Comparison of ENCODE assay signal across 19 mouse cellular contexts in the genomic region with DNA sequence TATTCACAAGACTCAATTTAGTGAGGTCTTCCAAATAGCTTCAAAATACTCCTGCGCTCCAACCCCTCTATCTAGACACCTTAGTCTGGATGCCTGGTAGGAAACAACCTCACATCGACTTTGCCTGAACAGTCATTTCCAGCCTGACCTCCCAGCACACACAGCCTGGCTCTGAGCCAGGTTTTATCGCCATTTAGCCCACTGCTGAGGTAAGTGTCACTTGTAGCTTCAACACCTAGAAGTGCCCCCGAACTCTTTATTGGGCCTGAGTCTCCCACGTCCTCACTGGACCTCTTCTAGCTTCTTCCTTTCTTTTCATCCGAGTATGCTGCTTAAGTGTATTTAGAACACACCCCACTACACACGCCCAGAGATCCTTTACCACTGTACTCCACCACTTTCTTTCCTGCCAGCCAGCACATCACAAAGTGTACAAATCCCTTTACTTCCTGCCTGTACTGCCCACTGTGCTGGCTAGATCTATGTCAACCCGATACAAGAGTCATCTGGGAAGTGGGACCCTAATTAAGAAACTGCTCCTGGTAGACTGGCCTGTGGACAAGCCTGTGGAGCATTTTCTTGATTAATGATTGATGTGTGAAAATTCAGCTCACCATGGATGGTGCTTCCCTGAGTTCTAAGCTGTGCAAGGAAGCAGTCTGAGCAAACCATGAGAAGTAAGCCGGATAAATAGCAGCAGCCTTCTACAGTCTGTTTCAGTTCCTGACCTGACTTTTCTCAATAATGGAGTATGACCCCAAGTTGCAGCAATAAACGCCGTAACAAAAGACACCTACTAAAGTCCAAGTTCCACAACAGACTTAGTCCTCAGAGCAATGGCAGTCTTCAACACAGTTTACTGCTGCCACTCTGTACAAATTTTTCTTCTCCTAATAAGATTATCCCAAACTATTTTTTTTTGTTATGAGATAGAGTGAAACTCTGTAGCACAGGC. TPM values are rescaled to one million over a fixed set of nuclear protein-coding genes. Genes with fewer than 3 reads are reported as not detected.
DNase-seq lines count a peak whose midpoint lies in the region; ATAC-seq and TF ChIP-seq lines count a peak whose summit lies in the region.
"Had no signal": no experiment of that assay in that cellular context is flagged by ENCODE, and none has a peak within 500 bp of the region (broad histone marks: within the 10 kb centered on the region; RNA-seq: fewer than 3 reads in every experiment).

No protein-coding gene starts in this region.

- no peaks in the 10 kb centered on the region for H3K9me3 ChIP-seq in heart, embryonic 12.5 days (replicated peaks)
- no peaks in the 10 kb centered on the region for H3K9me3 ChIP-seq in kidney, embryonic 14.5 days (ENCODE audit: control insufficient read depth, low read length)
- no peaks in the 10 kb centered on the region for H3K9me3 ChIP-seq in heart, postnatal 0 days (replicated peaks; ENCODE audit: control insufficient read depth, low read length)
- no peaks in the 10 kb centered on the region for H3K9me3 ChIP-seq in intestine, embryonic 16.5 days (ENCODE audit: control insufficient read depth, low read length)
- no peaks in the 10 kb centered on the region for H3K9me3 ChIP-seq in stomach, postnatal 0 days (ENCODE audit: control insufficient read depth, low read length)
- H3K9me3 ChIP-seq: forebrain, embryonic 15.5 days; limb, embryonic 10.5 days; megakaryocyte, embryonic 14.5 days; neural tube, embryonic 15.5 days had no signal

- WGBS in heart, embryonic 12.5 days, result 45% methylated on average over 11 of the region's 11 CpGs
- WGBS in kidney, embryonic 14.5 days, result 72% methylated on average over 11 of the region's 11 CpGs
- 37% methylated on average over 11 of the region's 11 CpGs for WGBS in heart, postnatal 0 days
- WGBS in intestine, embryonic 16.5 days, result 60% methylated on average over 11 of the region's 11 CpGs
- 68% methylated on average over 11 of the region's 11 CpGs for WGBS in stomach, postnatal 0 days

- H3K9ac ChIP-seq in heart, embryonic 12.5 days, result no peak overlapping the region
- H3K9ac ChIP-seq in kidney, embryonic 14.5 days (ENCODE audit: low read depth, low read length), result no peak overlapping the region
- no peak overlapping the region for H3K9ac ChIP-seq in heart, postnatal 0 days (replicated peaks; ENCODE audit: low read depth, low read length)
- no peak overlapping the region for H3K9ac ChIP-seq in intestine, embryonic 16.5 days (ENCODE audit: low read depth, low read length)
- no peak overlapping the region for H3K9ac ChIP-seq in stomach, postnatal 0 days (ENCODE audit: low read length)
- H3K9ac ChIP-seq: forebrain, embryonic 15.5 days; liver, embryonic 14.5 days; neural tube, embryonic 15.5 days had no signal

- peaks cover 3% of the 10 kb centered on the region; the same call in 1 of the 2 replicates for H3K36me3 ChIP-seq in heart, embryonic 12.5 days
- H3K36me3 ChIP-seq in kidney, embryonic 14.5 days (ENCODE audit: control insufficient read depth, insufficient read depth, low read length), result no peaks in the 10 kb centered on the region; the same call in 1 of the 2 replicates
- H3K36me3 ChIP-seq in heart, postnatal 0 days (replicated peaks; ENCODE audit: control insufficient read depth, insufficient read depth, low read length), result 0 out of 2 replicates have a peak, but pooled peaks cover 4% of the 10 kb centered on the region
- no peaks in the 10 kb centered on the region for H3K36me3 ChIP-seq in intestine, embryonic 16.5 days (ENCODE audit: control insufficient read depth, insufficient read depth, low read length)
- no peaks in the 10 kb centered on the region; the same call in 1 of the 2 replicates for H3K36me3 ChIP-seq in stomach, postnatal 0 days (ENCODE audit: control insufficient read depth, insufficient read depth, low read length)
- H3K36me3 ChIP-seq: forebrain, embryonic 15.5 days; neural tube, embryonic 15.5 days had no signal

- peak; percentile 51; the same call in 1 of the 2 replicates for ATAC-seq in heart, embryonic 12.5 days (ENCODE audit: insufficient number of reproducible peaks, low FRiP score)
- no peak for ATAC-seq in kidney, embryonic 14.5 days (ENCODE audit: low FRiP score, low TSS enrichment)
- ATAC-seq in heart, postnatal 0 days (ENCODE audit: insufficient read depth, low read depth), result peak; percentile 74
- ATAC-seq in intestine, embryonic 16.5 days, result peak; percentile 89
- ATAC-seq in stomach, postnatal 0 days (ENCODE audit: low FRiP score, low TSS enrichment), result no peak
- ATAC-seq: forebrain, embryonic 15.5 days; midbrain, embryonic 16.5 days had no signal

- no peak overlapping the region for H3K27ac ChIP-seq in heart, embryonic 12.5 days (ENCODE audit: poor library complexity, severe bottlenecking)
- no peak overlapping the region for H3K27ac ChIP-seq in kidney, embryonic 14.5 days (ENCODE audit: low read depth, low read length)
- no peak overlapping the region for H3K27ac ChIP-seq in heart, postnatal 0 days (ENCODE audit: low read depth)
- peak overlapping the region; percentile 40 for H3K27ac ChIP-seq in intestine, embryonic 16.5 days (ENCODE audit: low read length)
- H3K27ac ChIP-seq in stomach, postnatal 0 days (replicated peaks), result no peak overlapping the region
- H3K27ac ChIP-seq: forebrain, embryonic 15.5 days; limb, embryonic 10.5 days; liver, embryonic 14.5 days; neural tube, embryonic 15.5 days had no signal

- DNase-seq in heart, postnatal 36 days, result no peak
- peak; percentile 14 for DNase-seq in kidney, postnatal 14 days
- DNase-seq in heart, postnatal 0 days (ENCODE audit: low spot score), result peak; percentile 60
- no peak for DNase-seq in left cerebral cortex, adult 18-20 months (ENCODE audit: low spot score in 2 of 2)
- DNase-seq in stomach, postnatal 0 days (ENCODE audit: low spot score), result no peak
- DNase-seq: gastrocnemius, postnatal 14 days; layer of hippocampus, adult 9-11 months; lung, postnatal 14 days; thymus, adult 18-20 months; thymus, postnatal 4 days had no signal

- no peak overlapping the region for H3K4me3 ChIP-seq in heart, embryonic 12.5 days
- no peak overlapping the region for H3K4me3 ChIP-seq in kidney, embryonic 14.5 days (ENCODE audit: low read length)
- H3K4me3 ChIP-seq in heart, postnatal 0 days (ENCODE audit: low read depth, low read length), result no peak overlapping the region
- H3K4me3 ChIP-seq in intestine, embryonic 16.5 days (ENCODE audit: low read length), result no peak overlapping the region
- H3K4me3 ChIP-seq in stomach, postnatal 0 days (ENCODE audit: low read depth, low read length), result no peak overlapping the region
- H3K4me3 ChIP-seq: forebrain, embryonic 15.5 days; limb, embryonic 10.5 days; megakaryocyte, embryonic 14.5 days; neural tube, embryonic 15.5 days had no signal

- intact Hi-C loops in heart, postnatal 36 days (cut with DNase I), result no loop called here

- no peak for TF ChIP-seq CTCF in heart, postnatal 0 days (IDR thresholded peaks at IDR 0.05; ENCODE audit: low read depth)
- no peak for TF ChIP-seq CTCF in stomach, postnatal 0 days (IDR thresholded peaks at IDR 0.05; ENCODE audit: low read depth)

- H3K4me1 ChIP-seq in heart, embryonic 12.5 days (replicated peaks), result peaks cover 15% of the 10 kb centered on the region
- H3K4me1 ChIP-seq in kidney, embryonic 14.5 days (ENCODE audit: control insufficient read depth, insufficient read depth, low read length), result peaks cover 4% of the 10 kb centered on the region; the same call in 1 of the 2 replicates
- peaks cover 5% of the 10 kb centered on the region; the same call in 1 of the 2 replicates for H3K4me1 ChIP-seq in heart, postnatal 0 days (ENCODE audit: control insufficient read depth, insufficient read depth)
- peaks cover 3% of the 10 kb centered on the region; the same call in 1 of the 2 replicates for H3K4me1 ChIP-seq in intestine, embryonic 16.5 days (ENCODE audit: control insufficient read depth, insufficient read depth, low read length)
- no peaks in the 10 kb centered on the region for H3K4me1 ChIP-seq in stomach, postnatal 0 days (replicated peaks; ENCODE audit: control insufficient read depth, insufficient read depth)
- H3K4me1 ChIP-seq: forebrain, embryonic 15.5 days; limb, embryonic 10.5 days; neural tube, embryonic 15.5 days had no signal

- peak overlapping the region; percentile 46 for H3K4me2 ChIP-seq in heart, embryonic 12.5 days
- H3K4me2 ChIP-seq in kidney, embryonic 14.5 days (replicated peaks; ENCODE audit: low read depth, low read length), result no peak overlapping the region
- peak overlapping the region; percentile 30 for H3K4me2 ChIP-seq in heart, postnatal 0 days (ENCODE audit: low read depth, low read length)
- H3K4me2 ChIP-seq in intestine, embryonic 16.5 days (ENCODE audit: low read depth, low read length), result no peak overlapping the region
- H3K4me2 ChIP-seq in stomach, postnatal 0 days (replicated peaks; ENCODE audit: low read depth), result no peak overlapping the region
- H3K4me2 ChIP-seq: forebrain, embryonic 15.5 days; neural tube, embryonic 15.5 days had no signal

- no peak for TF ChIP-seq EP300 in heart, postnatal 0 days (IDR thresholded peaks at IDR 0.05; ENCODE audit: low read depth)
- no peak for TF ChIP-seq EP300 in stomach, postnatal 0 days (optimal IDR thresholded peaks at IDR 0.05)

- H3K27me3 ChIP-seq in heart, embryonic 12.5 days (replicated peaks), result peaks cover 4% of the 10 kb centered on the region
- H3K27me3 ChIP-seq in kidney, embryonic 14.5 days (ENCODE audit: control insufficient read depth, insufficient read depth, low read length), result no peaks in the 10 kb centered on the region
- H3K27me3 ChIP-seq in heart, postnatal 0 days (ENCODE audit: control insufficient read depth, insufficient read depth, low read length), result no peaks in the 10 kb centered on the region
- no peaks in the 10 kb centered on the region for H3K27me3 ChIP-seq in intestine, embryonic 16.5 days (replicated peaks; ENCODE audit: control insufficient read depth, insufficient read depth, low read length)
- H3K27me3 ChIP-seq in stomach, postnatal 0 days (ENCODE audit: control insufficient read depth, insufficient read depth, low read length), result no peaks in the 10 kb centered on the region
- H3K27me3 ChIP-seq: forebrain, embryonic 15.5 days; megakaryocyte, embryonic 14.5 days; neural tube, embryonic 15.5 days had no signal

RNA-seq across cellular contexts. Expression of gene Ube2e1, which starts 13.9 kb away (rescaled TPM):
- polyA plus RNA-seq in heart, embryonic 12.5 days (2016; fragmentation: Nextera tagmentation; extraction: Ambion mirVana), result 57.4 and 58.2 TPM in 2 replicates
- total RNA-seq in heart, postnatal 36 days (2021), result 10 to 100 TPM; 38.5 to 41.5 TPM
- 48.9 and 120 TPM in 2 replicates for polyA plus RNA-seq in kidney, embryonic 14.5 days (2014; fragmentation: Nextera tagmentation; extraction: Ambion mirVana)
- total RNA-seq in heart, postnatal 0 days (2014; rRNA removed; ENCODE audit: low replicate concordance), result 12.9 and 31.0 TPM in 2 replicates
- 44.4 and 47.3 TPM in 2 replicates for polyA plus RNA-seq in heart, postnatal 0 days (2015; fragmentation: Nextera tagmentation; extraction: Ambion mirVana)
- polyA plus RNA-seq in intestine, embryonic 16.5 days (2015; fragmentation: Nextera tagmentation; extraction: Ambion mirVana), result 107 and 113 TPM in 2 replicates
- 100 to 1,000 TPM; 112 to 122 TPM for total RNA-seq in left cerebral cortex, adult 18-20 months (2021)
- polyA plus RNA-seq in stomach, postnatal 0 days (2015; fragmentation: Nextera tagmentation; extraction: Ambion mirVana), result 104 TPM in 2 replicates

RNA-seq across cellular contexts. Expression of gene Rpl15, which starts 46.5 kb away (rescaled TPM):
- 293 and 314 TPM in 2 replicates for polyA plus RNA-seq in heart, embryonic 12.5 days (2016; fragmentation: Nextera tagmentation; extraction: Ambion mirVana)
- total RNA-seq in heart, postnatal 36 days (2021), result 100 to 1,000 TPM; 543 to 581 TPM
- polyA plus RNA-seq in kidney, embryonic 14.5 days (2014; fragmentation: Nextera tagmentation; extraction: Ambion mirVana), result 551 and 698 TPM in 2 replicates
- 517 and 617 TPM in 2 replicates for total RNA-seq in heart, postnatal 0 days (2014; rRNA removed; ENCODE audit: low replicate concordance)
- 236 and 241 TPM in 2 replicates for polyA plus RNA-seq in heart, postnatal 0 days (2015; fragmentation: Nextera tagmentation; extraction: Ambion mirVana)
- 349 and 396 TPM in 2 replicates for polyA plus RNA-seq in intestine, embryonic 16.5 days (2015; fragmentation: Nextera tagmentation; extraction: Ambion mirVana)
- 100 to 1,000 TPM; 374 to 415 TPM for total RNA-seq in left cerebral cortex, adult 18-20 months (2021)
- polyA plus RNA-seq in stomach, postnatal 0 days (2015; fragmentation: Nextera tagmentation; extraction: Ambion mirVana), result 372 and 389 TPM in 2 replicates

RNA-seq across cellular contexts. Expression of gene Nkiras1, which starts 46.8 kb away (rescaled TPM):
- polyA plus RNA-seq in heart, embryonic 12.5 days (2016; fragmentation: Nextera tagmentation; extraction: Ambion mirVana), result 18.5 and 19.1 TPM in 2 replicates
- 10 to 100 TPM; 32.7 to 36.0 TPM for total RNA-seq in heart, postnatal 36 days (2021)
- polyA plus RNA-seq in kidney, embryonic 14.5 days (2014; fragmentation: Nextera tagmentation; extraction: Ambion mirVana), result 12.8 and 14.4 TPM in 2 replicates
- total RNA-seq in heart, postnatal 0 days (2014; rRNA removed; ENCODE audit: low replicate concordance), result 3.4 and 22.0 TPM in 2 replicates
- 36.9 and 37.2 TPM in 2 replicates for polyA plus RNA-seq in heart, postnatal 0 days (2015; fragmentation: Nextera tagmentation; extraction: Ambion mirVana)
- polyA plus RNA-seq in intestine, embryonic 16.5 days (2015; fragmentation: Nextera tagmentation; extraction: Ambion mirVana), result 14.5 and 15.9 TPM in 2 replicates
- 100 to 1,000 TPM; 101 to 104 TPM for total RNA-seq in left cerebral cortex, adult 18-20 months (2021)
- polyA plus RNA-seq in stomach, postnatal 0 days (2015; fragmentation: Nextera tagmentation; extraction: Ambion mirVana), result 14.2 and 15.9 TPM in 2 replicates

Comparison
In these comparisons a context has a peak if more than half of its experiments do, and no peak if none do; other contexts are left out.
1. DNase-seq: peak in kidney, postnatal 14 days (single experiment) and heart, postnatal 0 days (single experiment); none in heart, postnatal 36 days (0 of 2), left cerebral cortex, adult 18-20 months (0 of 2) and stomach, postnatal 0 days (single experiment).
2. ATAC-seq: peak in heart, embryonic 12.5 days (single experiment), heart, postnatal 0 days (single experiment) and intestine, embryonic 16.5 days (single experiment); none in kidney, embryonic 14.5 days (single experiment) and stomach, postnatal 0 days (single experiment).
3. H3K4me2 ChIP-seq: peak in heart, embryonic 12.5 days (single experiment) and heart, postnatal 0 days (single experiment); none in kidney, embryonic 14.5 days (single experiment), intestine, embryonic 16.5 days (single experiment) and stomach, postnatal 0 days (single experiment).